Mouse (Mus musculus) lung, postnatal 0 days (tissue): Measurements from ENCODE around the gene Arhgap10.

ENCODE experiments used
- CTCF ChIP-seq: IDR thresholded peaks from 2 replicates; pipeline ENCODE4 v1.5.1; 2016; ENCODE audit warnings: antibody characterized with exemption, mild to moderate bottlenecking
- EP300 ChIP-seq: IDR thresholded peaks from 2 replicates; pipeline ENCODE4 v1.6.1; 2016; ENCODE audit warnings: antibody characterized with exemption, mild to moderate bottlenecking, control low read depth

- TF ChIP-seq CTCF (no peak), EP300 (no peak)
Observed at GRCm38 (mm10) chr8:77288065-77288464, 229.7 kb downstream of the Arhgap10 start.
